Mouse (Mus musculus): Measurements from ENCODE around the gene Ces1d. TPM values are rescaled to one million over a fixed set of nuclear protein-coding genes. Genes with fewer than 3 reads are reported as not detected.
A peak's percentile ranks its signal among the peaks of the same experiment; 100 is the strongest.

Gene Ces1d
- total RNA-seq, 1 experiment from 2014 or later = not detected

GRCm38 (mm10) chr8:93171846-93172590, 25.6 kb downstream of the Ces1d start:
- ATAC-seq (replicated peaks in 1 of 2; ENCODE audit: insufficient read depth in 1 of 2, low FRiP score in 2 of 2, low TSS enrichment in 1 of 2, low read depth in 1 of 2, poor library complexity in 2 of 2, severe bottlenecking in 2 of 2) = no peak

GRCm38 (mm10) chr8:93163363-93163762, 34.3 kb downstream of the Ces1d start:
- no peak for ATAC-seq (replicated peaks in 1 of 2; ENCODE audit: insufficient read depth in 1 of 2, low FRiP score in 2 of 2, low TSS enrichment in 1 of 2, low read depth in 1 of 2, poor library complexity in 2 of 2, severe bottlenecking in 2 of 2)

- ATAC-seq (replicated peaks in 1 of 2; ENCODE audit: insufficient read depth in 1 of 2, low FRiP score in 2 of 2, low TSS enrichment in 1 of 2, low read depth in 1 of 2, poor library complexity in 2 of 2, severe bottlenecking in 2 of 2) = no peak
These were observed 46.2 kb downstream of the Ces1d start for GRCm38 (mm10) chr8:93151401-93151800.

GRCm38 (mm10) chr8:93147331-93147730, 50.3 kb downstream of the Ces1d start:
- no peak for ATAC-seq (replicated peaks in 1 of 2; ENCODE audit: insufficient read depth in 1 of 2, low FRiP score in 2 of 2, low TSS enrichment in 1 of 2, low read depth in 1 of 2, poor library complexity in 2 of 2, severe bottlenecking in 2 of 2)

- peak; percentile 65 to 78 for ATAC-seq (replicated peaks in 1 of 2; ENCODE audit: insufficient read depth in 1 of 2, low FRiP score in 2 of 2, low TSS enrichment in 1 of 2, low read depth in 1 of 2, poor library complexity in 2 of 2, severe bottlenecking in 2 of 2)
These were observed 56.9 kb downstream of the Ces1d start for GRCm38 (mm10) chr8:93140696-93141095.

GRCm38 (mm10) chr8:93132196-93132595, 65.4 kb downstream of the Ces1d start:
- ATAC-seq (replicated peaks in 1 of 2; ENCODE audit: insufficient read depth in 1 of 2, low FRiP score in 2 of 2, low TSS enrichment in 1 of 2, low read depth in 1 of 2, poor library complexity in 2 of 2, severe bottlenecking in 2 of 2) = no peak

- no peak for ATAC-seq (replicated peaks in 1 of 2; ENCODE audit: insufficient read depth in 1 of 2, low FRiP score in 2 of 2, low TSS enrichment in 1 of 2, low read depth in 1 of 2, poor library complexity in 2 of 2, severe bottlenecking in 2 of 2)
These were observed 66.2 kb downstream of the Ces1d start, which contains the start of gene Ces1c for GRCm38 (mm10) chr8:93131233-93131980. TSS of gene Ces1c (minus strand) at chr8:93131283.

- ATAC-seq (replicated peaks in 1 of 2; ENCODE audit: insufficient read depth in 1 of 2, low FRiP score in 2 of 2, low TSS enrichment in 1 of 2, low read depth in 1 of 2, poor library complexity in 2 of 2, severe bottlenecking in 2 of 2) = no peak
These were observed 71.2 kb downstream of the Ces1d start for GRCm38 (mm10) chr8:93126476-93126875.

- ATAC-seq (replicated peaks in 1 of 2; ENCODE audit: insufficient read depth in 1 of 2, low FRiP score in 2 of 2, low TSS enrichment in 1 of 2, low read depth in 1 of 2, poor library complexity in 2 of 2, severe bottlenecking in 2 of 2) = no peak
These were observed 75.6 kb downstream of the Ces1d start for GRCm38 (mm10) chr8:93122005-93122404.

Other genes starting within 250 kb of the Ces1d start
- gene Slc6a2, start 237.8 kb downstream of the Ces1d start, total RNA-seq (2017) = not detected in 2 replicates
- not detected in 2 replicates for gene Ces1a, start 149.6 kb downstream of the Ces1d start, total RNA-seq (2017)
- gene Ces1b, start 117.8 kb downstream of the Ces1d start, total RNA-seq (2017) = not detected in 2 replicates
- gene Ces1c, start 66.6 kb downstream of the Ces1d start, total RNA-seq (2017) = not detected in 2 replicates
- not detected in 2 replicates for gene Ces1e, start 31.8 kb upstream of the Ces1d start, total RNA-seq (2017)
- not detected in 2 replicates for gene Ces1f, start 81.9 kb upstream of the Ces1d start, total RNA-seq (2017)
- not detected in 2 replicates for gene Ces1g, start 139.5 kb upstream of the Ces1d start, total RNA-seq (2017)
- not detected in 2 replicates for gene Ces1h, start 181.9 kb upstream of the Ces1d start, total RNA-seq (2017)